25 mouse cellular contexts compared by ENCODE assay signal in genomic region chr1:38883766-38884165, GRCm38 (mm10). TPM values are rescaled to one million over a fixed set of nuclear protein-coding genes. Genes with fewer than 3 reads are reported as not detected.
DNase-seq lines count a peak whose midpoint lies in the region; ATAC-seq and TF ChIP-seq lines count a peak whose summit lies in the region.
"Had no signal": no experiment of that assay in that cellular context is flagged by ENCODE, and none has a peak within 500 bp of the region (broad histone marks: within the 10 kb centered on the region; RNA-seq: fewer than 3 reads in every experiment).

No protein-coding gene starts in this region.

- no peak overlapping the region for H3K4me3 ChIP-seq in heart, embryonic 10.5 days
- peak overlapping the region; percentile 2; the same call in 1 of the 2 replicates for H3K4me3 ChIP-seq in G1E (ENCODE audit: low read depth, low read length)
- H3K4me3 ChIP-seq in kidney, embryonic 14.5 days (ENCODE audit: low read length), result no peak overlapping the region
- H3K4me3 ChIP-seq: limb, embryonic 13.5 days; midbrain, embryonic 15.5 days had no signal

- no peak overlapping the region for H3K27ac ChIP-seq in heart, embryonic 10.5 days
- H3K27ac ChIP-seq in kidney, embryonic 14.5 days (ENCODE audit: low read depth, low read length), result no peak overlapping the region
- H3K27ac ChIP-seq: hindbrain, postnatal 0 days; limb, embryonic 13.5 days; liver, embryonic 14.5 days; midbrain, embryonic 15.5 days had no signal

- peak; percentile 22 to 24 for DNase-seq in heart, postnatal 10 days
- no peak for DNase-seq in heart, embryonic 10.5 days (ENCODE audit: low spot score)
- DNase-seq in G1E (ENCODE audit: low spot score), result no peak
- DNase-seq in thymus, postnatal 25 days, result peak; percentile 67
- no peak for DNase-seq in ovary, postnatal 36 days (ENCODE audit: low spot score)
- DNase-seq in right cerebral cortex, postnatal 25 days, result no peak
- DNase-seq: cerebellum, adult 9-10 months; kidney, adult 9 months; kidney, postnatal 4 days; right cerebral cortex, adult 18-20 months had no signal

- intact Hi-C loops in heart, postnatal 10 days (cut with DNase I), result no loop called here

- no peaks in the 10 kb centered on the region for H3K36me3 ChIP-seq in heart, embryonic 10.5 days
- peaks cover 47% of the 10 kb centered on the region for H3K36me3 ChIP-seq in G1E (replicated peaks)
- H3K36me3 ChIP-seq in kidney, embryonic 14.5 days (ENCODE audit: control insufficient read depth, insufficient read depth, low read length), result no peaks in the 10 kb centered on the region

- no peak overlapping the region for H3K9ac ChIP-seq in kidney, embryonic 14.5 days (ENCODE audit: low read depth, low read length)
- H3K9ac ChIP-seq: limb, embryonic 13.5 days; liver, embryonic 14.5 days; midbrain, embryonic 15.5 days had no signal

- TF ChIP-seq CTCF in G1E (IDR thresholded peaks at IDR 0.05; ENCODE audit: low read depth, low read length), result no peak

- H3K4me1 ChIP-seq in heart, embryonic 10.5 days, result peaks cover 12% of the 10 kb centered on the region
- H3K4me1 ChIP-seq in G1E (ENCODE audit: insufficient read depth, low read depth, low read length), result peaks cover 76% of the 10 kb centered on the region
- H3K4me1 ChIP-seq in kidney, embryonic 14.5 days (ENCODE audit: control insufficient read depth, insufficient read depth, low read length), result no peaks in the 10 kb centered on the region
- H3K4me1 ChIP-seq: midbrain, embryonic 15.5 days had no signal

- H3K4me2 ChIP-seq in kidney, embryonic 14.5 days (replicated peaks; ENCODE audit: low read depth, low read length), result no peak overlapping the region
- H3K4me2 ChIP-seq: limb, embryonic 13.5 days; midbrain, embryonic 15.5 days had no signal

- H3K27me3 ChIP-seq in heart, embryonic 10.5 days (ENCODE audit: insufficient read depth, poor library complexity, severe bottlenecking), result no peaks in the 10 kb centered on the region
- no peaks in the 10 kb centered on the region for H3K27me3 ChIP-seq in G1E (ENCODE audit: insufficient read depth, low read length)
- no peaks in the 10 kb centered on the region for H3K27me3 ChIP-seq in kidney, embryonic 14.5 days (ENCODE audit: control insufficient read depth, insufficient read depth, low read length)
- H3K27me3 ChIP-seq: limb, embryonic 13.5 days; midbrain, embryonic 15.5 days had no signal

- peak; percentile 43 for ATAC-seq in G1E (ENCODE audit: extremely low read depth, insufficient number of reproducible peaks, low FRiP score, poor library complexity, severe bottlenecking)
- peak; percentile 79 for ATAC-seq in inflammation-experienced regulatory T-cells, adult 6 months
- no peak for ATAC-seq in kidney, embryonic 14.5 days (ENCODE audit: low FRiP score, low TSS enrichment)
- ATAC-seq: hindbrain, postnatal 0 days; lung, postnatal 0 days; midbrain, embryonic 15.5 days had no signal

- WGBS in heart, embryonic 10.5 days, result 74% methylated on average over 9 of the region's 9 CpGs
- 85% methylated on average over 9 of the region's 9 CpGs for WGBS in kidney, embryonic 14.5 days

- no peaks in the 10 kb centered on the region for H3K9me3 ChIP-seq in heart, embryonic 10.5 days
- peaks cover 3% of the 10 kb centered on the region; the same call in 1 of the 2 replicates for H3K9me3 ChIP-seq in G1E (replicated peaks)
- H3K9me3 ChIP-seq in kidney, embryonic 14.5 days (ENCODE audit: control insufficient read depth, low read length), result no peaks in the 10 kb centered on the region
- H3K9me3 ChIP-seq: limb, embryonic 13.5 days; midbrain, embryonic 15.5 days had no signal

RNA-seq across cellular contexts. Expression of gene Chst10, which starts 14.2 kb away (rescaled TPM):
- total RNA-seq in heart, postnatal 10 days (2021), result under 1 TPM; 0.41 to 0.47 TPM
- 4.5 and 6.4 TPM in 2 replicates for polyA plus RNA-seq in heart, embryonic 10.5 days (2016; fragmentation: Nextera tagmentation; extraction: Ambion mirVana)
- total RNA-seq in G1E (2014; fragmentation: Nextera tagmentation), result 110 and 124 TPM in 2 replicates
- 41.3 and 45.6 TPM in 2 replicates for total RNA-seq in G1E (2017)
- 19.7 and 22.8 TPM in 2 replicates for polyA plus RNA-seq in G1E (2012)
- 10 to 100 TPM; 13.4 to 26.2 (median 21.8) TPM for polyA plus RNA-seq in inflammation-experienced regulatory T-cells, adult 6 months (2017; shearing (Covaris generic))
- polyA plus RNA-seq in kidney, embryonic 14.5 days (2014; fragmentation: Nextera tagmentation; extraction: Ambion mirVana), result 4.5 and 7.2 TPM in 2 replicates

RNA-seq across cellular contexts. Expression of gene Lonrf2, which starts 47.3 kb away (rescaled TPM):
- total RNA-seq in heart, postnatal 10 days (2021), result 1 to 10 TPM; 2.1 to 3.9 TPM
- 0.59 and 0.60 TPM in 2 replicates for polyA plus RNA-seq in heart, embryonic 10.5 days (2016; fragmentation: Nextera tagmentation; extraction: Ambion mirVana)
- 41.8 and 42.0 TPM in 2 replicates for total RNA-seq in G1E (2014; fragmentation: Nextera tagmentation)
- total RNA-seq in G1E (2017), result 43.1 and 48.5 TPM in 2 replicates
- polyA plus RNA-seq in G1E (2012), result 2.8 and 2.9 TPM in 2 replicates
- not detected for polyA plus RNA-seq in inflammation-experienced regulatory T-cells, adult 6 months (2017; shearing (Covaris generic))
- polyA plus RNA-seq in kidney, embryonic 14.5 days (2014; fragmentation: Nextera tagmentation; extraction: Ambion mirVana), result 1.4 and 2.6 TPM in 2 replicates
- polyA plus RNA-seq: C2C12 had no signal

RNA-seq across cellular contexts. Expression of gene Nms, which starts 55.2 kb away (rescaled TPM):
- total RNA-seq in heart, postnatal 10 days (2021), result not detected
- not detected in 2 replicates for polyA plus RNA-seq in heart, embryonic 10.5 days (2016; fragmentation: Nextera tagmentation; extraction: Ambion mirVana)
- total RNA-seq in G1E (2014; fragmentation: Nextera tagmentation) (not detected in 2 replicates), G1E (2017) (not detected in 2 replicates)
- not detected in 2 replicates for polyA plus RNA-seq in G1E (2012)
- polyA plus RNA-seq in inflammation-experienced regulatory T-cells, adult 6 months (2017; shearing (Covaris generic)), result not detected
- polyA plus RNA-seq in kidney, embryonic 14.5 days (2014; fragmentation: Nextera tagmentation; extraction: Ambion mirVana), result not detected in 2 replicates
- total RNA-seq: heart, postnatal 14 days; layer of hippocampus, postnatal 14 days; left cerebral cortex, postnatal 10 days; megakaryocyte, adult 5-6 weeks had no signal
- polyA plus RNA-seq: C2C12; embryonic facial prominence, embryonic 14.5 days; forebrain, embryonic 11.5 days; gonadal fat pad, adult 2 months; limb, embryonic 13.5 days; liver, embryonic 14.5 days; lung, postnatal 0 days; midbrain, embryonic 15.5 days had no signal

Comparison
In these comparisons a context has a peak if more than half of its experiments do, and no peak if none do; other contexts are left out.
1. DNase-seq: peak in heart, postnatal 10 days (2 of 2) and thymus, postnatal 25 days (single experiment); none in heart, embryonic 10.5 days (single experiment), G1E (single experiment), ovary, postnatal 36 days (single experiment) and right cerebral cortex, postnatal 25 days (single experiment).